Mouse (Mus musculus): Measurements from ENCODE around the gene Cdk12.

DNA sequence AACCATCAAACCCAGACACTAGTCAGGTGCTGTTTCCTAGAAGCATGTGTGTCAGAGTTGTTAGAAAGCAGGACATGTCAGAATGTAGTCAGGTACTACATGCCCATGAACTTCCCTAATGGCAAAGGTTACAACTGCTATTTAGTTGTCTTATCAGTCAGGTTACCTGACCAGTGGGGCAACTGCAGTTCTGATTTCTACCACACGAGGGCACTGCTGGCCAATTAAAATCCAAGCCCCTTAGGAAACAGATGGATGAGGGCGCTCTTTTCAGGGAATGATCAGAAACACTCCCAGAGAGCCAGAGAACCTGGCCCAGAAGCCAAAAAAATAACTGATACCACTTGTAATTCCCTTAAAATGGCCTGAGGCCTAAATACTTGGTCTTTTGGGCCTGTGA is 62.2 kb downstream of the Cdk12 start:
- TF ChIP-seq CTCF (IDR thresholded peaks at IDR 0.05) (peak; percentile 93), EP300 (IDR thresholded peaks at IDR 0.05) (no peak)

Measured in lung, postnatal 0 days (tissue).